Comparison of ENCODE assay signal across 14 mouse cellular contexts in genomic region chr5:122111933-122112248, GRCm38 (mm10). TPM values are rescaled to one million over a fixed set of nuclear protein-coding genes. Genes with fewer than 3 reads are reported as not detected.
A peak's percentile ranks its signal among the peaks of the same experiment; 100 is the strongest.
DNase-seq lines count a peak whose midpoint lies in the region; ATAC-seq and TF ChIP-seq lines count a peak whose summit lies in the region.
"Had no signal": no experiment of that assay in that cellular context is flagged by ENCODE, and none has a peak within 500 bp of the region (broad histone marks: within the 10 kb centered on the region; RNA-seq: fewer than 3 reads in every experiment).

No protein-coding gene starts in this region.

- no peak for DNase-seq in heart, adult 2 months
- DNase-seq in heart, postnatal 25 days (ENCODE audit: low spot score) = no peak
- no peak for DNase-seq in hindbrain, embryonic 14.5 days (ENCODE audit: low spot score)
- DNase-seq in neural tube, embryonic 10.5 days (ENCODE audit: extremely low spot score, low spot score) = no peak
- no peak for DNase-seq in thymus, postnatal 36 days
- DNase-seq: cerebellum, adult 18-20 months; kidney, adult 2 months; liver, postnatal 0 days had no signal

- H3K9me3 ChIP-seq in hindbrain, embryonic 15.5 days = no peaks in the 10 kb centered on the region
- no peaks in the 10 kb centered on the region for H3K9me3 ChIP-seq in hindbrain, embryonic 14.5 days (ENCODE audit: control insufficient read depth, low read length)
- no peaks in the 10 kb centered on the region; the same call in 1 of the 2 replicates for H3K9me3 ChIP-seq in neural tube, embryonic 13.5 days

- intact Hi-C loops in heart, adult 2 months (cut with DNase I) = no loop called here
- intact Hi-C loops in heart, postnatal 25 days (cut with DNase I) = no loop called here

- no peaks in the 10 kb centered on the region for H3K36me3 ChIP-seq in heart, adult 2 months (ENCODE audit: control insufficient read depth, insufficient read depth, low read length)
- H3K36me3 ChIP-seq in hindbrain, embryonic 15.5 days = no peaks in the 10 kb centered on the region
- H3K36me3 ChIP-seq in hindbrain, embryonic 14.5 days (replicated peaks; ENCODE audit: control insufficient read depth, insufficient read depth) = no peaks in the 10 kb centered on the region
- H3K36me3 ChIP-seq in neural tube, embryonic 13.5 days = no peaks in the 10 kb centered on the region

- 36% methylated on average over 4 of the region's 4 CpGs for WGBS in heart, adult 2 months
- 58% methylated on average over 4 of the region's 4 CpGs for WGBS in hindbrain, embryonic 15.5 days
- WGBS in hindbrain, embryonic 14.5 days = 65% methylated on average over 4 of the region's 4 CpGs
- WGBS in neural tube, embryonic 13.5 days = 50% methylated on average over 4 of the region's 4 CpGs

- TF ChIP-seq POLR2A in heart, adult 2 months (IDR thresholded peaks at IDR 0.05; ENCODE audit: insufficient read depth, low read depth, low read length) = peak; percentile 55; the same call in 1 of the 2 replicates

- TF ChIP-seq CTCF in heart, adult 2 months (IDR thresholded peaks at IDR 0.05) = no peak

- no peaks in the 10 kb centered on the region for H3K4me1 ChIP-seq in heart, adult 2 months (ENCODE audit: control insufficient read depth, insufficient read depth, low read length)
- no peaks in the 10 kb centered on the region for H3K4me1 ChIP-seq in hindbrain, embryonic 15.5 days (replicated peaks)
- no peaks in the 10 kb centered on the region for H3K4me1 ChIP-seq in hindbrain, embryonic 14.5 days (replicated peaks; ENCODE audit: control insufficient read depth, insufficient read depth, low read length)
- no peaks in the 10 kb centered on the region for H3K4me1 ChIP-seq in neural tube, embryonic 13.5 days (replicated peaks)

- peak overlapping the region; percentile 16 for H3K4me2 ChIP-seq in hindbrain, embryonic 15.5 days
- no peak overlapping the region for H3K4me2 ChIP-seq in hindbrain, embryonic 14.5 days (replicated peaks)
- H3K4me2 ChIP-seq in neural tube, embryonic 13.5 days = 0 out of 2 replicates have a peak overlapping the region, but pooled peaks have one; percentile 25

- no peaks in the 10 kb centered on the region for H3K27me3 ChIP-seq in heart, adult 2 months (ENCODE audit: control insufficient read depth, insufficient read depth, low read length)
- no peaks in the 10 kb centered on the region for H3K27me3 ChIP-seq in hindbrain, embryonic 15.5 days
- H3K27me3 ChIP-seq in hindbrain, embryonic 14.5 days (ENCODE audit: control insufficient read depth, insufficient read depth, low read length) = no peaks in the 10 kb centered on the region
- no peaks in the 10 kb centered on the region for H3K27me3 ChIP-seq in neural tube, embryonic 13.5 days

- H3K9ac ChIP-seq in heart, adult 2 months (ENCODE audit: low read depth, low read length) = no peak overlapping the region
- H3K9ac ChIP-seq in hindbrain, embryonic 15.5 days = no peak overlapping the region
- no peak overlapping the region for H3K9ac ChIP-seq in hindbrain, embryonic 14.5 days
- H3K9ac ChIP-seq in neural tube, embryonic 13.5 days = no peak overlapping the region
- H3K9ac ChIP-seq: liver, postnatal 0 days had no signal

- no peak overlapping the region for H3K27ac ChIP-seq in heart, adult 2 months
- H3K27ac ChIP-seq in hindbrain, embryonic 15.5 days (replicated peaks) = no peak overlapping the region
- no peak overlapping the region for H3K27ac ChIP-seq in hindbrain, embryonic 14.5 days
- no peak overlapping the region for H3K27ac ChIP-seq in neural tube, embryonic 13.5 days (replicated peaks)
- H3K27ac ChIP-seq: left cerebral cortex, adult 2 months had no signal

- peak; percentile 67; the same call in 1 of the 2 replicates for TF ChIP-seq EP300 in heart, adult 2 months (IDR thresholded peaks at IDR 0.05; ENCODE audit: insufficient read depth, low read depth, low read length)

- no peak for ATAC-seq in hindbrain, embryonic 15.5 days (ENCODE audit: low FRiP score, low read depth)
- no peak for ATAC-seq in hindbrain, embryonic 14.5 days (ENCODE audit: low FRiP score)
- ATAC-seq in neural tube, embryonic 13.5 days (ENCODE audit: low read depth) = no peak
- ATAC-seq: liver, postnatal 0 days; Patski had no signal

- H3K4me3 ChIP-seq in heart, adult 2 months = no peak overlapping the region
- no peak overlapping the region for H3K4me3 ChIP-seq in hindbrain, embryonic 15.5 days
- no peak overlapping the region for H3K4me3 ChIP-seq in hindbrain, embryonic 14.5 days (replicated peaks; ENCODE audit: low read length)
- no peak overlapping the region for H3K4me3 ChIP-seq in neural tube, embryonic 13.5 days
- H3K4me3 ChIP-seq: left cerebral cortex, adult 2 months had no signal

- H3K79me2 ChIP-seq in heart, adult 2 months (replicated peaks; ENCODE audit: control insufficient read depth, insufficient read depth, low read length) = no peaks in the 10 kb centered on the region

RNA-seq across cellular contexts. Expression of gene Myl2, which starts 11.1 kb away (rescaled TPM):
- over 10,000 TPM; 18,797 to 22,206 TPM for total RNA-seq in heart, adult 2 months (2021)
- polyA plus RNA-seq in heart, adult 2 months (2012; rRNA removed) = 7,725 and 11,177 TPM in 2 replicates
- over 10,000 TPM; 18,094 to 20,102 TPM for total RNA-seq in heart, postnatal 25 days (2021)
- 2.1 and 2.6 TPM in 2 replicates for polyA plus RNA-seq in hindbrain, embryonic 15.5 days (2015; fragmentation: Nextera tagmentation; extraction: Ambion mirVana)
- 0.80 and 0.86 TPM in 2 replicates for polyA plus RNA-seq in hindbrain, embryonic 14.5 days (2014; fragmentation: Nextera tagmentation; extraction: Ambion mirVana)
- 2.9 and 7.2 TPM in 2 replicates for polyA plus RNA-seq in neural tube, embryonic 13.5 days (2015; fragmentation: Nextera tagmentation; extraction: Ambion mirVana)
- total RNA-seq: adrenal gland, adult 18-20 months; megakaryocyte progenitor cell, adult 5-6 weeks had no signal
- polyA plus RNA-seq: Patski had no signal

RNA-seq across cellular contexts. Expression of gene Ccdc63, which starts 28.7 kb away (rescaled TPM):
- under 1 TPM in 1 of 2 experiments, not detected in 1; 0.16 TPM for total RNA-seq in heart, adult 2 months (2021)
- 0.08 and 0.12 TPM in 2 replicates for polyA plus RNA-seq in heart, adult 2 months (2012; rRNA removed)
- not detected for total RNA-seq in heart, postnatal 25 days (2021)
- polyA plus RNA-seq in hindbrain, embryonic 15.5 days (2015; fragmentation: Nextera tagmentation; extraction: Ambion mirVana) = not detected in 2 replicates
- 0.23 TPM in 1 of 2 replicates, not detected in the other for polyA plus RNA-seq in hindbrain, embryonic 14.5 days (2014; fragmentation: Nextera tagmentation; extraction: Ambion mirVana)
- 0.46 and 0.69 TPM in 2 replicates for polyA plus RNA-seq in neural tube, embryonic 13.5 days (2015; fragmentation: Nextera tagmentation; extraction: Ambion mirVana)
- polyA plus RNA-seq: Patski had no signal

RNA-seq across cellular contexts. Expression of gene Ppp1cc, which starts 46.2 kb away (rescaled TPM):
- total RNA-seq in heart, adult 2 months (2021) = 100 to 1,000 TPM; 101 to 127 TPM
- polyA plus RNA-seq in heart, adult 2 months (2012; rRNA removed) = 59.7 and 87.8 TPM in 2 replicates
- total RNA-seq in heart, postnatal 25 days (2021) = 100 to 1,000 TPM; 113 to 128 TPM
- polyA plus RNA-seq in hindbrain, embryonic 15.5 days (2015; fragmentation: Nextera tagmentation; extraction: Ambion mirVana) = 210 and 213 TPM in 2 replicates
- polyA plus RNA-seq in hindbrain, embryonic 14.5 days (2014; fragmentation: Nextera tagmentation; extraction: Ambion mirVana) = 200 and 229 TPM in 2 replicates
- 209 and 226 TPM in 2 replicates for polyA plus RNA-seq in neural tube, embryonic 13.5 days (2015; fragmentation: Nextera tagmentation; extraction: Ambion mirVana)

Comparison
In these comparisons a context has a peak if more than half of its experiments do, and no peak if none do; other contexts are left out.
1. RNA of gene Myl2, which starts 11.1 kb away (polyA plus RNA-seq): 7,725 to 11,177 TPM in heart, adult 2 months; 2.9 to 7.2 TPM in neural tube, embryonic 13.5 days, 2.1 to 2.6 TPM in hindbrain, embryonic 15.5 days and 0.80 to 0.86 TPM in hindbrain, embryonic 14.5 days; every median in the first group is over 100 times any median in the second.